Mouse (Mus musculus) left cerebral cortex, adult 11 months (tissue): ENCODE data around the gene Tmem131.

Experiments
- DNase-seq: peaks from one replicate; pipeline ENCODE4 v3.0.0; 2022; ENCODE audit warnings: low spot score

Gene Tmem131

DNA sequence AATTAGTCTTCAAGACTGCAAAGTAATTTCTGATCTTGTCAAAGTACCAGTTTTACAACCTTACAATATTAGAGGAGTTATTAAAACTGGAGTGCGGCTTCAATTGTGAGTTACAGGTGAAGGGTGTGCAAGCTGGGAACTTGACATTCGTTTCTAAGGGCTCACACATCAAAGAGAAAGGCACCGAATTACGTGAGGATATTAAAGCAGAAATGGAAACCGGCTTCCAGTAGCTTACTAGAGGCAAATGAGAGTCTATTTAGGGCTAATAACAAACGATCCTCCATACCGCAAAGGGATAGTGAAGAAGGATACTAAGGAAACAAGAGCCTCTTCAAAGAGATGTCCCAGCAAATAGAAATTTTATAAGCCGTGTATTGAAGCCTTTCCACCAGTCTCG, 5.1 kb downstream of the Tmem131 start:
- DNase-seq: no peak

DNA sequence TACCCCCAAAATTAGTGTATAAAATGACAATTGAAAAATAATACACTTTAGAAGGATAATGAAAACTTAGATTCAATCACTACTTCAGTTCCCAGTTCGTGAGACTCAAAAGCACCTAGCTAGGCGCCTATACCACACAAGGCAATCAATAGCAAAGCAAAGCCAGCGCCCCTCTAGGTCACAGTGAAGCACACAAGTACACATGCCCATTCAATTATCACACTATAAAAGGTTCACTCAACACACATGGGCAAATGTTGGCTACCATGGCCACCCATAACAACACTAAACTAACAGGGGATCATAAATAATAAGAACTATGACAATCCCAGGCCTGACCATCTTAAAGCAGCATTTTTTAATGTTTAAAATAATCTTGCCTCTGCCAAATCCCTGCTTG, 5.8 kb downstream of the Tmem131 start:
- DNase-seq: no peak

DNA sequence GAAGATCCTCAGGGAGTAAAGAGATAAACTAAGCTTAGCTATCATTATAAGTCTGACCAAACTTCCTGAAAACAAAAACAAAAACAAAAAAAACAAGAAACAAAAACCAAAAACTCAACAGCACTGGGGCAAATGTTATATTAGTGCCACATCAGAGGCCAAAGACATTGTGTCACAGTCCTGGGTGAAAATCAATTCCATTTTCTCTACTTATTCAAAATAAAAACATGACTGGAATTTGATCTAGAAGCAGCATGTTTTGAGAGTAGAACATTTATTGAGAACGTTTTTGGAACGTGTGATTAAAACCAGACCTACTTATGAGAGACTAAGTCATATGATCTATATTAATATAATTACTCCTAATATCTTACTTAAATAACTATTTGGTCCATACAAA, 6.5 kb downstream of the Tmem131 start:
- no peak for DNase-seq

DNA sequence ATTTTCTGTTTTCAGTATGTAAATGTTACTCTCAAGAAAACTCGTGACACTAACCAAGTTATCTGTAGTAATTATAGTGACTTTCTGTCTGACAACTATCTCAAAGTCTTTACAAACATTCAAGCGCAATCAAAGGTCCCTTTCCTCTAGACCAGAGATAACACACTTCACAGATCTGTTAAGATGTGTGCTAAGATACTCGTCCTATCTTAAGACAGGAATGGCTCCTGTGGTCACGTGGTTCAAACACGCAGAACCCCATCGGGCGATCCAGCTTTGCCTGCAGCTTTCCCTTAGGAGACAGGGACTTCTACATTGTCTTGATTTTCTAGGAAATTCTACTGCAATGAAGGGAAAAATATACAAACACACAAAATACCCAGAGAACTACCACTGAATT, 6.9 kb downstream of the Tmem131 start:
- no peak for DNase-seq

DNA sequence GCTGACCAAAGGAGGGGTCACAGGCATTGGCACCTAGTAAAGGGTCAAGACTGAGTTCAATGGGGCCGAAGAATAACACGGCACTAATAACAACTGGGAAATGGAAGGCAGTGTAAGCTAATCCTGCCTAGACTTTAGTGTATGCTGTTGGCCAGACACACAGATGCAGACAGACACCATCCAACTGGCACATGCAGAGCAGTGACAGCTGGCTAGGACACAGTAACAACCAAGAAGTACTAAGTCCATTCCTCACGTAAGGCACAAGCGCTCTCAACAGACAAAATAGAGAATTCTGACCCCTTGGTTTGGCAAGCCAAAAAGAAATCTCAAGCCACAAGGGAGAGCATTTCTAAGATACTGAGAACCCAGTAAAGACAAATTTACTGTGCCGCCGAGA, 8.7 kb downstream of the Tmem131 start:
- DNase-seq: no peak

DNA sequence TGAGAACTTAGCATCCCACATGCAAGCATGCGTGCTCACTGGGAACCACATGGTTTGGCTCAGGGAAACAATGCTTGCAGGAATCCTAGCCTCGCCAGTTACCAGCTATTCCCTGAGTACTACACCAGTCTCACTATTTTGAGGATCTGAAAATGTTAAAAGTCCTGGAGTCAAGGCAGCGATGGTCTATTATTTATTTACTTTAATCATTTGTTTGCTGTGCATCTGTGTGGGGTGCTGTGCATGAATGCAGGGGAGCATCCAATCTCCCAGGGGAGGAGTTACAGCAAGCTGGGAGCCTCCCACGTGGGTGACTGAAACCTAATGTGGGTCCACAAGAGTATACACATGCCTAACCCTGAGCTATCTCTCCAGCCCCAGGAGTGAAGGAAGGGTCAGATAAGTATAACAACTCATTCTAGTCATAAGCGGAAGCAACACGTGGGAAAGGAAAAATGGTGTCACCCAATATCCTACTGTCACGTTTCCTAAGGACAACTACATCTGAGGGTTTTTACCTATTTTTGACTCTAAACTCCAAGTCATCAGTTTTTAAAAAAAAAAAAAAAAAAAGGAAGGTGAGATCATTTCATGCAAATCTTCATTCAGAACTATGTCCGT, 9.4 kb downstream of the Tmem131 start:
- DNase-seq: no peak

DNA sequence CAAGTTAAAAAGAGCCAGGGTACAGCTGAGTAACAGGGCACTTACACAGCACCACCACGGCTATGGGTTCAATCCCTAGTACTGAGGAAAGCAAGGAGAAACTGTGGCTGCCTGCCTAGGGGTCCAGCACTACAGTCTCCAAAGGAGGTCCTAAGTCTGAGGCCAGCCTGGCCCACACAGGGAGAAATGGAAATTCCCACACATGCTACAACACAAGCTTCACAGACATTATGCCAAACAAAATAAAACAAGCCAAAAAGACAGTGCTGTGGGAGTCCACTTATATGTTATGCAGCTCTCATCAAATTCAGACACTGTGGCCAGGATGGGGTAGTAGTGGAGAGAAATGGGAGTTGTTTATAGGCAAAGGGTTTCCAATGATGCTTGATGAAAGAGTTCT, 11.2 kb downstream of the Tmem131 start:
- DNase-seq: no peak

DNA sequence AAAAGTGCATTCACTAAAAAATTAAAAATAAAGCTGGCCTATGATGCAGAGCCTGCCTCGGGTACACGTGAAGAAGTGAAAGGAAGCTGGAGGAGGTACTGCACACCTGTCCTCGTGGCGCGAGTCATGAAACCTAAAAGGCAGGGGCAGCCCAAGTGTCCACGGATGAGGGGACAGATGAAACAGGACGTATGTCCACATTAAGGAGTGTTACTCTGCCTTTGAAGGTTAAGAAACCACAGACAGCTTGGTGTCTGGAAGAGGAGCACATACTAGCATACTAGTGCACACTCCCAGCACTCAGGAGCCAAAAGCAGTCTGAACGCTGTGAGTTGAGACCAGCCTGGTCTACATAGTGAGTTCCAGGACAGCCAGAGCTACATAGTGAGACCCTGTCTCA, 12.6 kb downstream of the Tmem131 start:
- DNase-seq: no peak

DNA sequence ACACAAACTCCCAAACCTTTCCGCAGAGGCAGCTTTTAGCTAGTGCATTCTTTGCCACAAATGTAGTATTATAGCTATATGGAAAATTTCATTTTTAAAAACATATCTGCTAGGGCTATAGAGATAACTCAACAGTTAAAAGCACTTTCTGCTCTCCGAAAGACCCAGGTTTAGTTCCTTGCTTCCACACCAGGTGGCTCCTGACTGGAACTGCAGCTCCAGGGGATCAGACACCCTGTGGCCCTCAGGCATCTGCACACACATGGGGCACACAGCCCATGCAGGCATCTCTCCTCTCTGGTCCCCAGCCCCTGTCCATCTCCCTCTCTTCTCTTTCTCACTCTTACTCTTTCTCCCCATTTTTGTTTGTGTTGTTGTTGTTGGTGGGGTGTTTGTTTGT, 13.5 kb downstream of the Tmem131 start:
- DNase-seq: no peak

DNA sequence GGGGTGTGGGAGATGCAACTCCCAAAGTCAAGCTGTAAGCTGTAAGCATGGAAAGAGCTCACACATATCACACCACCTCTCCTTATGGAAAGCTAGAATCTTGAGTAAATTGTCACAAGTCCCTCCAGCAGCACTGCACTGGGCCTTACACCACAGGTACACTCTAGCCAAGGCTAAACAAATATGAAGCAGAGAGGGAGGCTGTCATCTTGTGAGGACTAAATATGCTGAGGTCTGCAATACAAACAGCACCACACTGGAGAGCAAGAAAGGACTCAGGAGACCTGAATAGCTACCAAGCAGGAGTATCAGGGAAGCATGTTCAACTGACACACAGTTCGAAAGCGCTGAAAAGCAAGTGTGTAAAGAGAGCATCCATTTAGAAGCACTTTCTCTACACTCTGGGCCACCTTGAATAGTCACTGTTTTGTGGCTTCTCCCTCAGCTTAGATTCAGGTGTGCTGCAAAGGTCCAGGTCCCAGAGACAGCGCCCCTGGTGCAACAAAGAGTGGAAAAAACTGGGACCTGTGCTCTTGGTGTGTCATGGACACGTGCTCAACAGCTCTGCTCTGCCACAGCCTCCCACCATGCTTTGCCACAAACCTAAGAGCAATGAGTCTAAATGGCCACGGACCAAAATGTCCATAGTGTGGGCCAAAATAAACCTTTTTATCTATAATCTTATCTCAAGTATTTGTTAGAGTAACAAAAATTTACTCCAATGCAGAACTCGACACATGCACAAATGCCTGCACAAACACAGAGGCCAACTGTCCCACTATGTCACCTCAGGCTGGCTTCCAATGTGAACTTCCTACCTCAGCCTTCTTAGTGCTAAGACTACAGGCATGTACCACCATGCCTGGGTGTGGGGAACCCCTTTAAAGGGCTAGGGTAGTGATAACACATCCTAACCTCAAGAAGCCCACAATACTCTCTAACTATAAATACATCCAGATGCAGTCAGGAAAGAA, 14.8 kb downstream of the Tmem131 start:
- DNase-seq: no peak

DNA sequence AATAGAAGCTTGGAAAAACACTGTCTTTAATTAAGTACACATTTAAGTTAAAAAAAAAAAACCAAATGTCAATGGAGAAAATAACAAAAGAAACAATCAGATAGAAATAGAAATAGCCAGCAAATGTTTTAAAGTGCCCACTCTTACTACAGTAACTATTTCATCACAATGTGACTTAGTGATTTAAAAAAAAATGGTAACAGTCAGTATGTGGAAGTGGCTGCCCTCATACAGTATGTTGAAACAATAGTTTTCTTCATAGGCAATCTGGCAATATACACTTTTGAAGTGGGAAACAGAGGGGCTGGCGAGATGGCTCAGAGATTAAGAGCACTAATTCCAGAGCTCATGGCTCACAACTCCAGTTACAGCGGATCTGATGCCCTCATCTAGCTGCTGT, 15.9 kb downstream of the Tmem131 start:
- no peak for DNase-seq

DNA sequence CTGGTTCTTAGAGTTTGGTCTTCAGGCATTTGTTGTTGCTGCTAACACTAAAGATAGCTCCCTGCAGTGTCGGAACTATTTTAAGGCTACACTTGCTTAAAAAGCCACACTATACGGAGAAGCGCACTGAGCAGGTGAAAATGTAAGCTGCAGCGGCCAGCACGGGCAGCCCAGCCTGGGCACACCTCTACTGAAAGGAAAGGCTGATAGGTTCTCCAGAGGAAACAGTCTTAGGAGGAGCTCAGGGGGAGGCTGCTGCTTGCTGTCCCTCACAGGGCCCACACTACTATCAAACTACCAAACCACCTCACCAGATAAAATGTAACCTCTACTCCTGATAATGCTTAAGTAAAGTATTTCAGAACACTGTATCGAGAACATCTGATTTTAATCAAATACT, 16.7 kb downstream of the Tmem131 start:
- DNase-seq: no peak

DNA sequence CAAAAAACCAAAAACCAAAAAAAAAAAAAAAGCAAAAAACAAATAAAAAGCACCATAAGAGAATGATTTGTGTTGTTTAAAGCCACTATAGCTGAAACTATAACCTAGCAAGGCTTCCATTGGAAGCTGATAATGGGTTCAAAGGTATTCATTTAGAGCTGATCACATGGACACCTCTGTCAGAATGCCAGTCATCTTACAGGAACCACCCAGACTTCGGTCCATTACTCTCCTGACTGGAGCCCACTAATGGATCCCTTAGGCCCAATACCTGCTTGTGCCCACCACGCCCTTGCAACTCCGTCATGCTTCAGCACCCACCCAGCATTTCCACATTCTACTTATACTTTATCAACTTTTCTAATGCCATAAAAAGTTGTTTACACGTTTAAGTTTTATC, 17.2 kb downstream of the Tmem131 start:
- DNase-seq: no peak

DNA sequence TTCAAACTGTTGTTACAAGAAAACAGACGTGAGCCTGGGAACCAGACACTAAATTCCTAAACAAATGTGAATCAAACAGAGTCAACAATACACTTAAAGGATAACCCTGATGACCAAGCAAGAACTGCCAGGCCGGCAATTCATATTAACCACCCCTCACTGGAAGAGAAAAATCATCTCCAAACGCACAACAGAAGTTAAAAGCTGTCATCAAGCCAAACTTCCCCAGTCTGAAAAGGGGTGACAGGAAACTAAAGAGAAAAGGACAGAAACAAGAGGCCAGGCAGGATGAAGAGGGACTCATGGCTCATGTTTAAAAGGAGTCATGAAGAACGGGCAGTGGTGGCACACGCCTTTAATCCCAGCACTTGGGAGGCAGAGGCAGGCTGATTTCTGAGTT, 17.7 kb downstream of the Tmem131 start:
- no peak for DNase-seq

DNA sequence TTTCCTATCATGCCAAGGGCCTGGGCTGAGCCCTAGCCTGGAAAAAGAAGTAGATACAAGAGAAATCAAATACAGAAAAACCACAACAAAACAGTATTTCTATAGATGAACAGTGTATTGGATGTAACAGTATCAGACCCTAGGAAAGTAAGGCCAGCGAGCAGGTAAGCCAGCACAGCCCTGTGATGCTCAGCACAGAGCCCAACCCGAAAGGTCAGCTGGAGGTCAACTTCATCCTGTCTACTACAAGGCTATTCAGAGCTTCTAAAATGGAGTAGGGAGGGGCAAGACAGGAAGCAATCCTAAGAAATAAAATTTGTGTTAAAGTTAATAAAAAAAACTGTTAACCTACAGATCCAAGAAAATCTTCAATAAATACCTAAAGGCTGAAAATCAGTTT, 18.6 kb downstream of the Tmem131 start:
- DNase-seq: no peak

DNA sequence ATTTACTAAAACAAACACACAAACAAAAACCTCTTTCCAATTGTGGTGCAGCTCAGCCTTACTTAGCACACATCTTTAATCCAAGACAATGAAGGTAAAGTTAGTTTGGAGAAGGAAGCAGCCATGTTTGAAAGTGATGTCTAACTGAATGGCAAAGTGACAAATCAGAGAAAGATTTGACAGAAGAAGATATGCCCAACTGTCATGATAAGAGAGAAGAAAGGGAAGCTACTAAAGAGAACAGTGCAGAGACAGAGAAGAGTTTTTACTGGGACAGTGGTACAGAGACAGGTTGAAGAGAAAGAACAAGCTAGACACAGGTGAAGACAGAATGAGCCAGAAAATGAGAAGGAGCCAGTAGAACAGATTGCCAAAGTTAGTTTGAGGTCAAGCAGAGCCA, 19.6 kb downstream of the Tmem131 start:
- no peak for DNase-seq

DNA sequence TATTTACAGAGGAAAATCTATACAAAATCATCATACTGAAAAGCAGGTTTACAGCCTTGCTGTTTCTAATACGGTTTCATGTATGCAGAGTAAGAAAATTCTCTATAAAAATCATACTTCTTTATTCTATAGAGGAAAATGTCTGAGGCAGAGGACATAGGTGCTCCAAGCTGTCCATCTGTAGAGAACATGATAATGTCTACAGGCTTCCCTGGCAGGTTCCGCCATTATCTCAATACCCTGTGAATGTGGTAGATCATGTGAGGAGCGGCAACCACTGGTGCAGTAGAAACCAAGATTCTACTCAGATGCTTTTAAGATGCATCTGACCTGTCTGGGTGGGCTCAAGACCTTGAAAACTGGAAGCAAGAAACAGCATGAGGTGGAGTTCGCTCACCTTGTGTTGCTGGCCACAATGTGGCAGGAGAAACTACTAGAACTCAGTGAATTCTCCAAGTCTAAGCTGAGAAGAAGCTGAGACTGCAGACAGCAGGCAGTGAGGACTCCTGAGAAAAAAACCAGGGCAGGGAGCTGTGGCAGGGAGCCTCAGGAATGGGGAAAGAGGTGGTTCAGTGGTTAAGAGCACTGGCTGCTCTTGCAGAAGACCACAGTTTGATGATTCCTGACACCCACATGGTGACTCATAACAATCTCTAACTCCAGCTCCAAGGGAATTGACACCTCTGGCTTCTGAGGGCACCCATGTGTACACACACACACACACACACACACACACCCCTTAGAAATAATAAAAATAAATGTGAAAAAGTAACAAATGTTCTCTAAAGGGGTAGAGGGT, 20.6 kb downstream of the Tmem131 start:
- no peak for DNase-seq

DNA sequence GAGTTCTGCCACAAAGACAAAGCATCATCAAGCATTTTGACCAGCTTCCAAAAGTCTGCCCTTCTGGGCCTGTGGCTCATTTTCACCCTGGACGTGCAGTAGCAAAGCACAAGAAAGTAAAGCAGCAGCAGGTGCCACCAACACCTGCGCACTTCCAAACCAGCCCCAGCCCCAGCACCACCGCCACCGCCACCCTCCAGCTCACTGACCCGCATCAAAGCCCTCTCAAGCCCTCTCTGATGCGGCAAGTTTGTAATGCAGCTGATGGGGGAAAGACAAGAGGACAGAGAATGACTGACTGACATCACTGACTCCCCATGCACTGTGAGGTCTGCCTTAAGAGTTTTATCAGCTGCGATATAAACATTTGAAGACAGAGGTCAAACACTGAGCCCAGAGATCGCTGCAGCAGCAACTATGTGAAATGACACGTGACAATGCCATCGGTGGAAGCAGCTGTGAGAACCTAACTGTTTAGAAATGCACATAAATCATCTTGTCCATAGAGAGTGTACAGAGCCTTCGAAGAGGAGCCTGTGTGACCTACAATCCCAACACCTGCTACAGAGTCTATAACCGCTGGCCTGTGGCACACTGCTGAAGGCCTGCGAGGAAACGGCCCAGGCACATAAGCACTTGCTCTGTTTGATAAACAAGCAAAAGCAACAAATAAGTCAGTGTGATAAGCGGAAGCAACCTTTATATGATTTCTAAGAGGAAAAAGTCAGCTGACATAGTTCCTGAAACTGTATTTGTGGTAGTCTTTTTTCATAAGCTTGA, 21.7 kb downstream of the Tmem131 start:
- no peak for DNase-seq

DNA sequence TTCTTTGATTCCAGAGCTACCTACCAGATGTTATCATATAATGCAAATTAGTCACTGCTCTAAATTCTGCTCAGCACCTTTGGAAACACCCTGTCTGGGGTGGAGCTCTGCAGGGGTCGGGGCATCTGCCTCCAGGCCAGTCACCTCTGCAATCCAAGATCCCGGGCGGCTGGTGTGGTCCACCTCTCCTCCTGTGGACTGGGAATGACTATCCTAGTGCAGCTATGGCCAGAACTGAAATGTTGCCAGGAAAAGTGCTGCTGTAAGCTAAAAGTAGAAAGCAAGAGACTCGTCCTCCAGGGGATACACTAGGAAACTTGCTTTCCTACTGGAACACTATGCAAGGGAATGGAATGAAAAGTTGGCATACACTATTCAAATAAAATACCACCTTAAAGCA, 22.7 kb downstream of the Tmem131 start:
- DNase-seq: no peak

DNA sequence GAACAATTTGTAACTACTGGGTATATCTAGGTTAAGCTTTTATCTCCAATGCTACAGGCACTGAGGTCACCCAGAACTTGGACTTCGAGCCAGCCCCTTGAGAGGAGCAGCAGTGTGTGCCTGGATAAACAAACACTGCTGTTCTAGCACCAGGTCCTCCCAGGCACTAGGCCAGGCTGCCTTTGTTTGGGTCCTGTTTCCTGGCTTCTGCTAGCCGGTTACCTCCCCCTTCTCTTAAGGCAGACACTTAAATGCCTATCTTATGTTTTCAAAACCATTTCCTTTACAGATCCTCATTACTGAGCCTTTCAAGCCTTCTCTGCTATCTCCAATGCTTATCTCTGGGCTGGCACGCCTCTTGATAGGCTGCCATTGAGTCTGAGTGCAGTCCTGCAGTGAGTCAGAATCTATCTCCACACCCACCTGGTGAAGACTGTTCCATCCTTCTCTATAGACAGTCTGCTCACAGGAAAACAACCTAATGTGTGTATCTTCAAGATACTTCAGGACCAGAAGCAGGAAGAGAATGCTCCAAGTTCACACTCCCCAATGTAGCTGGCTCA, 23.2 kb downstream of the Tmem131 start:
- DNase-seq: peak; percentile 28

DNA sequence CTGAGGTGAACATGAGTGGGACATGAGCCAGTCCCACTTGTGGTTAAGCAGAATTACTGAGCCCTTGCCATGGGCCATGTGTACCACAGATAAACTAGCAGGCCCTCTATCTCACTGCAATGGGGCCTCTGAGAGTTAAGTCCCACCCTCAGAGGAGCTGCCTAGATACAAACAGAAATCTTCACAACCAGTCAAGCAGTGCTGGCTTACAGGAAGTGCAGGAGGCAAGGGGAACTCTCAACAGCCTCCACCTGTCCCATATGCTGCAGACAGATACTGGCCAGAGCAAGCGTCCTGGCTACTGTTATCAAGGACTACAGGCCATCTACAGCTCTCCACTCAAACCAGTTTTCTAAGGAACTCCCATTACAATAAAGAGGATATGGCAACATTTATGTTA, 23.7 kb downstream of the Tmem131 start:
- DNase-seq: no peak

DNA sequence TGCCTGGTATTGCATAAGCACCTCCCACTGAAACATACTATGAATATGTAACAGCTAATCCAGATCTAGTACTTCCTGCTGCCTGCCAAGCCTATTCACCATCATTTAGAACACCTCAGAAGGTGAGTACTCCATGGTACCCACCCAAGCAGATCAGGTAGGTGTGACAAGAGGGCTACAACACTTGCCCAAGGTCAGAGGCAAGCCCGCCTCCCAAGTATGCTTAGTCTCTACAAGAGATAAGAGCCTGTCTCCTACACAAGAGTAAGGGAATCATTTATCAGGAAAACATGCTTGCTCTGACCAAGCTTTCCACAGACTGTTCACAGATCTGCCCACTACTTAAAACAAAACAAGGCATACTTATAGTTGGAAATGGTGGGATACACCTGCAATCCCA, 26.0 kb downstream of the Tmem131 start:
- no peak for DNase-seq
